Mouse (Mus musculus) heart, embryonic 11.5 days (tissue): ENCODE data around the gene Numb. TPM values are rescaled to one million over a fixed set of nuclear protein-coding genes. Genes with fewer than 3 reads are reported as not detected.

Experiments
- ATAC-seq: fragments of 200-750 bp; cut with Nextera tagmentation; replicated peaks from 2 replicates; pipeline ENCODE4 v1.8.0; 2017; ENCODE audit warnings: moderate library complexity; ENCODE audit not compliant: insufficient number of reproducible peaks, low FRiP score, low TSS enrichment
- H3K27ac ChIP-seq: fragments of 300-500 bp; sonication (generic); 2 replicates; pipeline ENCODE4 v1.5.1; 2014; ENCODE audit warnings: mild to moderate bottlenecking, low read depth, low read length
- H3K27me3 ChIP-seq: fragments of 300-500 bp; sonication (generic); 2 replicates; pipeline ENCODE4 v1.6.1; 2014; ENCODE audit warnings: mild to moderate bottlenecking, low read length, mixed read lengths; ENCODE audit not compliant: control insufficient read depth, insufficient read depth
- H3K36me3 ChIP-seq: fragments of 300-500 bp; sonication (generic); 2 replicates; pipeline ENCODE4 v1.6.1; 2014; ENCODE audit warnings: mild to moderate bottlenecking, low read length, moderate library complexity, mixed read lengths; ENCODE audit not compliant: control insufficient read depth, insufficient read depth
- H3K4me1 ChIP-seq: fragments of 300-500 bp; sonication (generic); 2 replicates; pipeline ENCODE4 v1.6.1; 2014; ENCODE audit warnings: low read length; ENCODE audit not compliant: control insufficient read depth, insufficient read depth
- H3K4me2 ChIP-seq: fragments of 300-500 bp; sonication (generic); 2 replicates; pipeline ENCODE4 v1.6.1; 2014; ENCODE audit warnings: mild to moderate bottlenecking, moderate library complexity
- H3K4me3 ChIP-seq: fragments of 300-500 bp; sonication (generic); 2 replicates; pipeline ENCODE4 v1.5.1; 2014; ENCODE audit warnings: low read depth, low read length
- H3K9ac ChIP-seq: fragments of 300-500 bp; sonication (generic); 2 replicates; pipeline ENCODE4 v1.6.1; 2014; ENCODE audit warnings: mild to moderate bottlenecking, low read depth, low read length, moderate library complexity
- H3K9me3 ChIP-seq: fragments of 300-500 bp; sonication (generic); replicated peaks from 2 replicates; pipeline ENCODE4 v1.6.1; 2016; ENCODE audit warnings: low read length; ENCODE audit not compliant: control insufficient read depth
- WGBS: fragments of 180-500 bp; shearing (Covaris S2); extraction: QIAGEN DNeasy Blood & Tissue Kit; methylation state at CpG from one replicate; pipeline ENCODE4 v1.1.7; 2014; ENCODE audit not compliant: insufficient replicate concordance; 5-methylcytosine and 5-hydroxymethylcytosine counted together
- polyA plus RNA-seq: library from polyadenylated mRNA; unstranded; fragments of >200 nt; fragmentation: Nextera tagmentation; extraction: Ambion mirVana; gene quantifications from 2 replicates; pipeline ENCODE4 v1.2.1, GENCODE M21; 2014

Gene Numb
- polyA plus RNA-seq = 34.3 and 41.7 TPM in 2 replicates

GRCm38 (mm10) chr12:83921535-83922381 lies at the start of gene Numb:
Numb (minus strand) TSS chr12:83921934.
- no peaks in the 10 kb centered on the region for H3K9me3 ChIP-seq
- no peaks in the 10 kb centered on the region for H3K27me3 ChIP-seq
- WGBS = under 1% methylated on average over 58 of the region's 63 CpGs
- H3K4me2 ChIP-seq = peak within 1 kb of the TSS; percentile 89
- H3K4me3 ChIP-seq = peak within 1 kb of the TSS; percentile 97
- ATAC-seq = peak; percentile 99
- H3K9ac ChIP-seq = peak within 1 kb of the TSS; percentile 95
- peak within 1 kb of the TSS; percentile 90 for H3K27ac ChIP-seq
- H3K4me1 ChIP-seq = peaks cover 29% of the 10 kb centered on the region
- H3K36me3 ChIP-seq = no peaks in the 10 kb centered on the region

GRCm38 (mm10) chr12:83965235-83965634 lies 43.5 kb upstream of the Numb start:
- WGBS = 69% methylated on average over 7 of the region's 7 CpGs
- Histone ChIP-seq H3K4me2 (no peak overlapping the region), H3K9me3 (no peaks in the 10 kb centered on the region), H3K9ac (no peak overlapping the region), H3K27ac (no peak overlapping the region), H3K36me3 (no peaks in the 10 kb centered on the region), H3K4me1 (no peaks in the 10 kb centered on the region), H3K27me3 (no peaks in the 10 kb centered on the region), H3K4me3 (no peak overlapping the region)
- ATAC-seq = no peak

- no peaks in the 10 kb centered on the region for H3K36me3 ChIP-seq
- H3K27ac ChIP-seq = no peak overlapping the region
- no peaks in the 10 kb centered on the region for H3K9me3 ChIP-seq
- no peaks in the 10 kb centered on the region for H3K27me3 ChIP-seq
- H3K4me2 ChIP-seq = no peak overlapping the region
- H3K4me3 ChIP-seq = no peak overlapping the region
- no peak for ATAC-seq
- peaks cover 2% of the 10 kb centered on the region for H3K4me1 ChIP-seq
- no peak overlapping the region for H3K9ac ChIP-seq
- WGBS = 93% methylated on average over 9 of the region's 9 CpGs
Observed at GRCm38 (mm10) chr12:83958278-83958677, 36.5 kb upstream of the Numb start.

GRCm38 (mm10) chr12:83951711-83952575 lies 30.2 kb upstream of the Numb start:
- WGBS = 44% methylated on average over 32 of the region's 32 CpGs
- H3K9me3 ChIP-seq = no peaks in the 10 kb centered on the region
- peak overlapping the region; percentile 79 for H3K4me3 ChIP-seq
- H3K9ac ChIP-seq = peak overlapping the region; percentile 83
- no peak for ATAC-seq
- peaks cover 20% of the 10 kb centered on the region for H3K4me1 ChIP-seq
- peaks cover 4% of the 10 kb centered on the region for H3K36me3 ChIP-seq
- H3K4me2 ChIP-seq = peak overlapping the region; percentile 93
- H3K27ac ChIP-seq = no peak overlapping the region
- no peaks in the 10 kb centered on the region for H3K27me3 ChIP-seq

GRCm38 (mm10) chr12:83950840-83951701 lies 29.3 kb upstream of the Numb start:
- peaks cover 20% of the 10 kb centered on the region for H3K4me1 ChIP-seq
- WGBS = under 1% methylated on average over 114 of the region's 116 CpGs
- no peaks in the 10 kb centered on the region for H3K27me3 ChIP-seq
- peak overlapping the region; percentile 74 for H3K27ac ChIP-seq
- H3K4me2 ChIP-seq = peak overlapping the region; percentile 93
- no peaks in the 10 kb centered on the region for H3K9me3 ChIP-seq
- H3K9ac ChIP-seq = peak overlapping the region; percentile 83
- H3K36me3 ChIP-seq = peaks cover 4% of the 10 kb centered on the region
- H3K4me3 ChIP-seq = peak overlapping the region; percentile 79
- peak; percentile 41 for ATAC-seq

- Histone ChIP-seq H3K27ac (peak within 1 kb of the TSS; percentile 74), H3K4me2 (peak within 1 kb of the TSS; percentile 93), H3K4me3 (peak within 1 kb of the TSS; percentile 79), H3K27me3 (no peaks in the 10 kb centered on the region), H3K9me3 (no peaks in the 10 kb centered on the region), H3K9ac (peak within 1 kb of the TSS; percentile 83), H3K4me1 (peaks cover 20% of the 10 kb centered on the region), H3K36me3 (peaks cover 4% of the 10 kb centered on the region)
- peak; percentile 84 for ATAC-seq
- WGBS = under 1% methylated on average over 37 of the region's 37 CpGs
Observed at GRCm38 (mm10) chr12:83950493-83950839, 28.7 kb upstream of the Numb start, which contains the start of gene Riox1. Riox1 (plus strand) TSS chr12:83950608.

- WGBS = 27% methylated on average over 11 of the region's 11 CpGs
- ATAC-seq = no peak
- Histone ChIP-seq H3K36me3 (peaks cover 4% of the 10 kb centered on the region), H3K4me2 (peak overlapping the region; percentile 93), H3K9ac (peak overlapping the region; percentile 83), H3K27ac (0 out of 2 replicates have a peak overlapping the region, but pooled peaks have one; percentile 15), H3K9me3 (no peaks in the 10 kb centered on the region), H3K27me3 (no peaks in the 10 kb centered on the region), H3K4me3 (peak overlapping the region; percentile 79), H3K4me1 (peaks cover 20% of the 10 kb centered on the region)
Observed at GRCm38 (mm10) chr12:83949776-83950492, 28.2 kb upstream of the Numb start.
